Mouse (Mus musculus) cerebellum, postnatal 25 days (tissue): ENCODE results near the gene Sema3e.

ENCODE experiments used
- DNase-seq, 2 experiments: peaks; one replicate each; pipeline ENCODE4 v3.0.0; 2021; ENCODE audit warnings: mixed read lengths in 2 of 2

Gene Sema3e

DNA sequence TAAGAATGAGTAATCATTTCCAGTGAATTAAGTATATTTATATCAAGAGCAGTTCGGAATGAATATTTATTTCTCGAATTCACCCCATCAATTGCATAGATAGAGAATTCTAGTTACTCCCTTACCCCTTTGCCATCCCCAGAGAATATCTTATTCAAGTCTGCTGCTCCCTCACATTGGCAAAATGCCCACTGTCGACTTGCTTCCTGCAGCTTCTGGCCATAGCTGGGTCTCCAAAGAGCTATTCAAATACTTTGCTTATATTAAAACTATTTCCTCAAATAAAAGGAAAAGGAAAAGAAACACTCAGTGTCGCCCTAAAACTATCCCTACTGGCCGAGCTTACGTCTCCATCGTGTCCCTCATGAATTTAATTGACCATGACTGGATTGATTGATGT is 191.1 kb downstream of the Sema3e start:
- DNase-seq, result peak in 1 of 2 experiments; percentile 20

DNA sequence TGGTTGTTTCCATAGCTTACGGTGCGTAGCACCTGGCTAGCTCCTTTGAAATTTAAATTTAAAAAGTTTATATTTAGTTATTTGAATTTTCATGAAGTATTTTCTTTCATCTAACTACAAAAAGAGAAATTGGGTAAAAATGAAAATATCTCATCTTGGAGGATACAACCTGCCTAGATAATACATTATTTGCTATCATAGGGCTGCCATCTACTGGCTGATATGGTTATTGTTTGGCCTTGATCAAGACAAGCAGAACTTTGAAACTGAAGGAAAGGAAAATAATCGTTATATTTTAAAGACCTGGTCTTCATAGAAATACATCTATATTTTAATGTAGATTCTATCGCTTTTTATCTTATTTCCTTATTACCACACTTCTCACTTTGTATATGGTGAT is 193.6 kb downstream of the Sema3e start:
- peak in 1 of 2 experiments; percentile 23 for DNase-seq

DNA sequence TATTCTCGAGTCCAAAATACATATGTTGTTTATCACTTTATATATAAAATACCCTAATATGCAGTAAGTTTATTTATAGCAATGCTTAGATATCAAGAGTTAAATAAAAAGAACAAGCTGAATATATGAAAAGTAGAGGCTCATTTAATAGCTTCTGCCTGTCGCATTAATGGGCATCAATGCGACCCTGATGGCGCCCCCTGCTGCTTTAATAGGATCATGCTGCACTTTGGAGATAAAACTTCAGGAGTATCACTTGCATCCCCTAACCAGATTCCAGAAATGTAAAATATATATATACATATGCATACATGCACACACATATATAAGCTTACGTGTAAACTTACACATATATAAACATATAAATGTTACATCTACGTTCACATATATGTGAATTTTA is 199.4 kb downstream of the Sema3e start:
- DNase-seq, result no peak

- DNase-seq, result no peak
Measured at GRCm38 (mm10) chr5:14231027-14231426, 206.0 kb downstream of the Sema3e start.

DNA sequence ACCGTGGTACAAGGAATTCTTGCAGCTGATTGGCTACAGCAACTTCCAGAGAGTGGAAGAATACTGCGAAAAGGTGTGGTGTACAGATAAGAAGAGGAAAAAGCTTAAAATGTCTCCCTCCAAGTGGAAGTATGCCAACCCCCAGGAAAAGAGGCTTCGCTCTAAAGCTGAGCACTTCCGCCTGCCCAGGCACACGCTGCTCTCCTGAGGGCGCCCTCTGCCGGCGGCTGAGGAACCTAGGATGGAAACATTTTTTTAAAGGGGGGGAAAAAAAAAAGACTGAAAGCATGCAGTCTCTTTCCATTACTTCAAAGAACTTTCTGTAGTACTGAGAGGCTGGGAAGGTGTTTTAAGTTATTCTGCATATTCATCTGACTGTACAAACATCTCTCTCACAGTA is 227.5 kb downstream of the Sema3e start:
- DNase-seq, result peak; percentile 11 to 50

DNA sequence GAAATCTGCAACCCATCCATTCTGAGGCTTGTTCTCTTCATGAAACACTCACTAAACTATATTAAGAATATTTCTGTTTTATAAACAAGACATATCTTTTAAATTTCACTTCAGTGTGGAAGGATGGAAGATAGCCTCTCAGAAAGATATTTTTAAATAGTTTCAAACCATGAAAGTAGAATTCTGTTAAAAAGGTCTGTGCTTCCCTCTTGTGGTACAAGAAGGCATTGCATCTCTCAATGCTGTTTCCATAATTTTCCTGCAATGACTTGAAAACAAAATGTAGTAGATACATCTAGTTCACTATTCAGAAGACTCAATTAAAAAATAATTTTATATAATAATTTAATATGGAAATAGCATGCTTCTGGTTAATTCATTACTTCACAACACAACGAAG is 228.3 kb downstream of the Sema3e start:
- peak in 1 of 2 experiments; percentile 13 for DNase-seq

- DNase-seq, result peak; percentile 23 to 56
Measured at GRCm38 (mm10) chr5:14260156-14260555, 235.1 kb downstream of the Sema3e start.

DNA sequence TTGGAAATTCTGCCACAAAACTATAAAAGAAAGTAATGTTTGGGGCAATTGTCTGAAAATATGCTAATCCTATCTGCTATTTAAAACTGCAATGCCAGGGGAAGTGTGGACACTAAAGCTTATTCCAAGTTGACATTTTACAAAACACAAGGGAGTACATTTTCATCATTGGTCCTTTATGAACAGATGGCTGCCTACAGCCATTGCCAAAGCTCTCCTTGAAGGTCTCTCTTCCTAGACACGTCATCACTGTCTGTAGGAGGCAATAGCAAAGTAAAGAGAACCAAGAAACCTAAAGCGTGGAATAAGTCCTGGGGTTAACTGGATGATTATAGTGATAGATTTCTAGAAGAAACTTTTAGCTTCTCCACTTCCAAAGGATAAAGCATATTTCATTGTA is 242.3 kb downstream of the Sema3e start:
- DNase-seq, result peak in 1 of 2 experiments; percentile 5
